Mouse (Mus musculus): Measurements from ENCODE around the gene Spryd3.

DNA sequence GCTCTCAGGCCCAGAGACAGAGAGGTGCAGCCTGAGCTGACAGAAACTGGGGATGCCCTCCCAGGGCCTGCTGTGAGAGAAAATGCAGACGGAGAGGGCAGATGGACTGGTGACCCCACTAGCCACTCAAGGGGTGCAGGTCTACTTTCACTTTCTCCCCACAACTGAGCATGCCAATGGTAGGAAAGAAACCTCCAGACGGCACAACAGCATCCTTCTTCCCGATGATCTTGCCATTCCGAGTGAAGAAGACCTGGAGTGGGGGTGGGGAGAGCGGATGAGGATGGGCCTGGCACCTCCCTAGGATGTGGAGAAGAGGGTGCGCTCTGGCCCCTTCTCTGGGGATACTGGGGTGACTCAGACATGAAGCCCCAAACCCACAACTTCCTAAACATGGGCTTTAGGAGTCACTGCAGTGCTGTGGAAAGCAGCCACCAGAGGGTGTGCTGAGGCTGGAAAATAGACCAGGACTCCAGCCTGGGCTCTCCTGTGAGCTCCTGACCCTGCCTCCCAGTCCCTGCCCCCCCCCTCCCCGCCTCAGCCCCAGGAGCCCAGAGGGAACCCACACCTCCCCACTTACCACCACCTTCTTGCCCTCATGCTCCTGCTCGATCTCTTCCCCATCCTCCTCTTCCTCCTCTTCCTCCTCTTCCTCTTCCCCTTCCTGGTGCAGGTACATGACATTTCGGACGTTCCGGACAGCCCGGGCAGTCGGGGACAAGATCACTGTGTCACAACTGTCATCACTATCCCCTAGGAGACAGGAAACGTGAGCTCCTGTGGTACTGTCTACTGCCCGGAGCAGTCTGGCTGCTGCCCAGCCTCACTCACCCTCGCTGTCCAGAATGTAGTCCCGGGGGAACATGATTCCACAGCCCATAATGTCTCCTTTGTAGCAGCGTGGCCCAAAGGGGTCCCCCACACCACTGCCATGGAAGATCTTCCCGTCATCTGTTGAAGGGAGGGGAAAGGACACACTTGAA lies 18.3 kb downstream of the Spryd3 start:
- TF ChIP-seq CTCF (IDR thresholded peaks at IDR 0.05; ENCODE audit: low read depth, low read length) (no peak), POLR2A (IDR thresholded peaks at IDR 0.05; ENCODE audit: borderline replicate concordance, low read depth, low read length) (no peak)

All from bone marrow macrophage, adult 2 months (primary cell).